In the genomic region with DNA sequence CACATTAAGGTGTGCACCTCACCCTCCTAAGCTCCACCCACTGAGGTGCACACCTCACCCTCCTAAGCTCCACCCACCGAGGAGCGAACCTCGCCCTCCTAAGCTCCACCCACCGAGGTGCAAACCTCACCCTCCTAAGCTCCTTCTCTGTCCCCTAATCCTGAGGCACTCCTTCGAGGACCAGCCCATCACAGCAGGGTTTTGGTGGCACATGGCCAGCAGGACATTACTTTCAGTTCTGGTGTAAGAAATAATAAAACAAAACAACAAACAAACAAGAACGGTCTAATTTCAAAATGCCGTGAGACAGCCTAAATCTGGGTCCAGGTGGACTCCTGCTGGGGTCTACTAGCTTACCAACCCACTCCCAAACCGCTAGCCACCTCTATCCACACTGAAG, we compare ENCODE assay signal across 21 mouse cellular contexts.
"Had no signal": no experiment of that assay in that cellular context is flagged by ENCODE, and none has a peak within 500 bp of the region (broad histone marks: within the 10 kb centered on the region; RNA-seq: fewer than 3 reads in every experiment).

No protein-coding gene starts in this region.

- H3K9me3 ChIP-seq: lung, embryonic 15.5 days; megakaryocyte, embryonic 14.5 days; neural tube, embryonic 13.5 days; neural tube, embryonic 15.5 days had no signal

- ATAC-seq: lung, postnatal 0 days; midbrain, embryonic 16.5 days had no signal

- H3K27me3 ChIP-seq: lung, embryonic 15.5 days; neural tube, embryonic 13.5 days; neural tube, embryonic 15.5 days had no signal

- H3K36me3 ChIP-seq: lung, embryonic 15.5 days; neural tube, embryonic 13.5 days; neural tube, embryonic 15.5 days had no signal

- H3K4me3 ChIP-seq: lung, embryonic 15.5 days; megakaryocyte, embryonic 14.5 days; myocyte; neural tube, embryonic 13.5 days; neural tube, embryonic 15.5 days had no signal

- DNase-seq: lung, adult 2 months; lung, postnatal 14 days; lung, postnatal 36 days; midbrain, embryonic 14.5 days; retina, postnatal 1 day; right cerebral cortex, adult 18-20 months; right cerebral cortex, postnatal 25 days; right cerebral cortex, postnatal 4 days; spleen, adult 18-20 months; thymus, adult 18-20 months; thymus, postnatal 14 days; thymus, postnatal 36 days had no signal

- H3K4me1 ChIP-seq: megakaryocyte, embryonic 14.5 days had no signal

- H3K27ac ChIP-seq: lung, embryonic 15.5 days; macrophage; neural tube, embryonic 15.5 days had no signal

- H3K9ac ChIP-seq: lung, embryonic 15.5 days; neural tube, embryonic 13.5 days; neural tube, embryonic 15.5 days had no signal

- H3K4me2 ChIP-seq: lung, embryonic 15.5 days; midbrain, embryonic 11.5 days; neural tube, embryonic 13.5 days; neural tube, embryonic 15.5 days had no signal
